Mouse (Mus musculus): Measurements from ENCODE around the gene Ppih. TPM values are rescaled to one million over a fixed set of nuclear protein-coding genes. Genes with fewer than 3 reads are reported as not detected.
"Not testable (repeated sequence)": the region's sequence is repeated elsewhere in the genome, so short reads cannot be mapped to it uniquely, and the experiment has no call there.

The Ppih gene
- polyA plus RNA-seq, 1 experiment from 2014 or later, result 36.4 TPM

GRCm38 (mm10) chr4:119294415-119295133 is 25.8 kb downstream of the Ppih start, which contains the start of gene Ybx1:
Ybx1 (minus strand) TSS chr4:119294604.
- H3K27ac ChIP-seq (ENCODE audit: low read length), result peak within 1 kb of the TSS; percentile 97
- no peaks in the 10 kb centered on the region for H3K36me3 ChIP-seq (ENCODE audit: control insufficient read depth, insufficient read depth, low read length)
- H3K4me3 ChIP-seq (ENCODE audit: low read depth, low read length), result peak within 1 kb of the TSS; percentile 93
- H3K27me3 ChIP-seq (ENCODE audit: control insufficient read depth, insufficient read depth, low read depth, low read length), result no peaks in the 10 kb centered on the region
- H3K9ac ChIP-seq (ENCODE audit: low read depth, low read length), result peak within 1 kb of the TSS; percentile 89
- H3K4me2 ChIP-seq (ENCODE audit: low read length), result peak within 1 kb of the TSS; percentile 89
- H3K4me1 ChIP-seq (ENCODE audit: control insufficient read depth, insufficient read depth, low read length), result peaks cover 35% of the 10 kb centered on the region
- peak; percentile 99 for ATAC-seq
- H3K9me3 ChIP-seq (replicated peaks; ENCODE audit: control insufficient read depth, low read length, poor library complexity, severe bottlenecking), result no peaks in the 10 kb centered on the region
- 0% methylated on average over 61 of the region's 61 CpGs for whole genome bisulfite sequencing

- under 1% methylated on average over 36 of the region's 80 CpGs for WGBS
- peak overlapping the region; percentile 73 for H3K4me2 ChIP-seq (ENCODE audit: low read length)
- peaks cover 35% of the 10 kb centered on the region for H3K4me1 ChIP-seq (ENCODE audit: control insufficient read depth, insufficient read depth, low read length)
- no peaks in the 10 kb centered on the region for H3K27me3 ChIP-seq (ENCODE audit: control insufficient read depth, insufficient read depth, low read depth, low read length)
- peak; percentile 16 for ATAC-seq
- peak overlapping the region; percentile 91 for H3K27ac ChIP-seq (ENCODE audit: low read length)
- no peaks in the 10 kb centered on the region for H3K36me3 ChIP-seq (ENCODE audit: control insufficient read depth, insufficient read depth, low read length)
- H3K9ac ChIP-seq (ENCODE audit: low read depth, low read length), result peak overlapping the region; percentile 89
- no peaks in the 10 kb centered on the region for H3K9me3 ChIP-seq (replicated peaks; ENCODE audit: control insufficient read depth, low read length, poor library complexity, severe bottlenecking)
- peak overlapping the region; percentile 93 for H3K4me3 ChIP-seq (ENCODE audit: low read depth, low read length)
Measured at GRCm38 (mm10) chr4:119293574-119294258, 26.6 kb downstream of the Ppih start.

- H3K27ac ChIP-seq (ENCODE audit: low read length), result peak overlapping the region; percentile 91
- H3K4me2 ChIP-seq (ENCODE audit: low read length), result peak overlapping the region; percentile 73
- no peaks in the 10 kb centered on the region for H3K27me3 ChIP-seq (ENCODE audit: control insufficient read depth, insufficient read depth, low read depth, low read length)
- H3K9ac ChIP-seq (ENCODE audit: low read depth, low read length), result peak overlapping the region; percentile 89
- ATAC-seq, result 0 out of 2 replicates have a peak, but pooled peaks have one; percentile 23
- H3K4me3 ChIP-seq (ENCODE audit: low read depth, low read length), result peak overlapping the region; percentile 93
- WGBS, result under 1% methylated on average over 24 of the region's 24 CpGs
- H3K9me3 ChIP-seq (replicated peaks; ENCODE audit: control insufficient read depth, low read length, poor library complexity, severe bottlenecking), result no peaks in the 10 kb centered on the region
- H3K36me3 ChIP-seq (ENCODE audit: control insufficient read depth, insufficient read depth, low read length), result no peaks in the 10 kb centered on the region
- peaks cover 35% of the 10 kb centered on the region for H3K4me1 ChIP-seq (ENCODE audit: control insufficient read depth, insufficient read depth, low read length)
Measured at GRCm38 (mm10) chr4:119292771-119293573, 27.4 kb downstream of the Ppih start.

GRCm38 (mm10) chr4:119291921-119292320 is 28.4 kb downstream of the Ppih start:
- Histone ChIP-seq H3K4me1 (ENCODE audit: control insufficient read depth, insufficient read depth, low read length) (peaks cover 40% of the 10 kb centered on the region), H3K4me3 (ENCODE audit: low read depth, low read length) (peak overlapping the region; percentile 93), H3K9me3 (replicated peaks; ENCODE audit: control insufficient read depth, low read length, poor library complexity, severe bottlenecking) (no peaks in the 10 kb centered on the region), H3K9ac (ENCODE audit: low read depth, low read length) (peak overlapping the region; percentile 89), H3K27me3 (ENCODE audit: control insufficient read depth, insufficient read depth, low read depth, low read length) (no peaks in the 10 kb centered on the region), H3K27ac (ENCODE audit: low read length) (no peak overlapping the region), H3K36me3 (ENCODE audit: control insufficient read depth, insufficient read depth, low read length) (no peaks in the 10 kb centered on the region), H3K4me2 (ENCODE audit: low read length) (peak overlapping the region; percentile 73)
- WGBS, result 85% methylated on average over 1 of the region's 1 CpGs
- no peak for ATAC-seq

- no peaks in the 10 kb centered on the region for H3K27me3 ChIP-seq (ENCODE audit: control insufficient read depth, insufficient read depth, low read depth, low read length)
- WGBS, result 87% methylated on average over 2 of the region's 2 CpGs
- H3K27ac ChIP-seq (ENCODE audit: low read length), result no peak overlapping the region
- H3K4me1 ChIP-seq (ENCODE audit: control insufficient read depth, insufficient read depth, low read length), result peaks cover 19% of the 10 kb centered on the region
- no peak overlapping the region for H3K4me2 ChIP-seq (ENCODE audit: low read length)
- H3K9ac ChIP-seq (ENCODE audit: low read depth, low read length), result no peak overlapping the region
- H3K9me3 ChIP-seq (replicated peaks; ENCODE audit: control insufficient read depth, low read length, poor library complexity, severe bottlenecking), result no peaks in the 10 kb centered on the region
- no peak overlapping the region for H3K4me3 ChIP-seq (ENCODE audit: low read depth, low read length)
- ATAC-seq, result no peak
- H3K36me3 ChIP-seq (ENCODE audit: control insufficient read depth, insufficient read depth, low read length), result peaks cover 4% of the 10 kb centered on the region; the same call in 1 of the 2 replicates
Measured at GRCm38 (mm10) chr4:119285336-119285735, 35.0 kb downstream of the Ppih start.

- Histone ChIP-seq H3K4me3 (ENCODE audit: low read depth, low read length) (no peak overlapping the region), H3K4me1 (ENCODE audit: control insufficient read depth, insufficient read depth, low read length) (peaks cover 16% of the 10 kb centered on the region), H3K36me3 (ENCODE audit: control insufficient read depth, insufficient read depth, low read length) (peaks cover 9% of the 10 kb centered on the region; the same call in 1 of the 2 replicates), H3K9me3 (replicated peaks; ENCODE audit: control insufficient read depth, low read length, poor library complexity, severe bottlenecking) (no peaks in the 10 kb centered on the region), H3K27ac (ENCODE audit: low read length) (no peak overlapping the region), H3K4me2 (ENCODE audit: low read length) (no peak overlapping the region), H3K9ac (ENCODE audit: low read depth, low read length) (no peak overlapping the region), H3K27me3 (ENCODE audit: control insufficient read depth, insufficient read depth, low read depth, low read length) (no peaks in the 10 kb centered on the region)
- no peak for ATAC-seq
- WGBS, result 98% methylated on average over 1 of the region's 1 CpGs
Measured at GRCm38 (mm10) chr4:119284861-119285260, 35.5 kb downstream of the Ppih start.

GRCm38 (mm10) chr4:119278784-119279183 is 41.6 kb downstream of the Ppih start:
- H3K27me3 ChIP-seq (ENCODE audit: control insufficient read depth, insufficient read depth, low read depth, low read length); H3K4me1 ChIP-seq (ENCODE audit: control insufficient read depth, insufficient read depth, low read length); H3K4me3 ChIP-seq (ENCODE audit: low read depth, low read length); ATAC-seq; H3K9ac ChIP-seq (ENCODE audit: low read depth, low read length); H3K4me2 ChIP-seq (ENCODE audit: low read length); H3K27ac ChIP-seq (ENCODE audit: low read length); H3K9me3 ChIP-seq (replicated peaks; ENCODE audit: control insufficient read depth, low read length, poor library complexity, severe bottlenecking): not testable (repeated sequence)
- H3K36me3 ChIP-seq (ENCODE audit: control insufficient read depth, insufficient read depth, low read length), result peaks cover 30% of the 10 kb centered on the region
- 91% methylated on average over 15 of the region's 15 CpGs for WGBS

GRCm38 (mm10) chr4:119275726-119276125 is 44.6 kb downstream of the Ppih start:
- no peaks in the 10 kb centered on the region for H3K27me3 ChIP-seq (ENCODE audit: control insufficient read depth, insufficient read depth, low read depth, low read length)
- WGBS, result 88% methylated on average over 2 of the region's 2 CpGs
- no peak overlapping the region for H3K4me2 ChIP-seq (ENCODE audit: low read length)
- no peak overlapping the region for H3K4me3 ChIP-seq (ENCODE audit: low read depth, low read length)
- H3K9me3 ChIP-seq (replicated peaks; ENCODE audit: control insufficient read depth, low read length, poor library complexity, severe bottlenecking), result no peaks in the 10 kb centered on the region
- H3K27ac ChIP-seq (ENCODE audit: low read length), result no peak overlapping the region
- H3K36me3 ChIP-seq (ENCODE audit: control insufficient read depth, insufficient read depth, low read length), result peaks cover 47% of the 10 kb centered on the region
- ATAC-seq, result no peak
- H3K9ac ChIP-seq (ENCODE audit: low read depth, low read length), result no peak overlapping the region
- H3K4me1 ChIP-seq (ENCODE audit: control insufficient read depth, insufficient read depth, low read length), result no peaks in the 10 kb centered on the region

Data from midbrain, embryonic 16.5 days (tissue).